ENCODE assay signal across 13 mouse cellular contexts in the genomic region with DNA sequence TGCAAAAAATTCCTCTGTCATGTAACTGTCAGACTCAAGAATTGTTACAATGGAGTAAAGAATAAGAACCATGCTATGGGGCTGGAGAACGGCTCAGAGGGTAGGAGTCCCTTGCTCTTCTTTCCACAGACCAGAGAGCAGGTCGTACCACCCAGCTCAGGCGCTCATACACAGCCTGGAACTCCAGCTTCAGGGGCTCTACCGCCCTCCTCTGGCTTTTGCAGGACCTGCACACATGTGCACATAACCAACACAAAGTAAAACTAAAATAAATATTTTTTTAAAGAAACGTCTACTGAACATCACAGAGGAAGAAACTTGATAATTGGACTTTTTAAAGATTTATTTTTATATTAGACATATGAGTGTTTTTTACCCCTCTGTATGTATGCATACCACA. TPM values are rescaled to one million over a fixed set of nuclear protein-coding genes. Genes with fewer than 3 reads are reported as not detected.
DNase-seq lines count a peak whose midpoint lies in the region; ATAC-seq and TF ChIP-seq lines count a peak whose summit lies in the region.
"Had no signal": no experiment of that assay in that cellular context is flagged by ENCODE, and none has a peak within 500 bp of the region (broad histone marks: within the 10 kb centered on the region; RNA-seq: fewer than 3 reads in every experiment).

No protein-coding gene starts in this region.

- H3K9ac ChIP-seq in liver, embryonic 14.5 days (replicated peaks) = no peak overlapping the region
- H3K9ac ChIP-seq in liver, embryonic 11.5 days (ENCODE audit: low read depth, low read length) = no peak overlapping the region
- no peak overlapping the region for H3K9ac ChIP-seq in CH12.LX (ENCODE audit: insufficient read depth, low read depth)
- no peak overlapping the region for H3K9ac ChIP-seq in forebrain, embryonic 15.5 days (replicated peaks)
- H3K9ac ChIP-seq: liver, embryonic 15.5 days had no signal

- WGBS in heart, embryonic 10.5 days = 77% methylated on average over 5 of the region's 5 CpGs
- 61% methylated on average over 5 of the region's 5 CpGs for WGBS in liver, embryonic 14.5 days (ENCODE audit: insufficient replicate concordance)
- WGBS in liver, embryonic 11.5 days = 73% methylated on average over 5 of the region's 5 CpGs
- 84% methylated on average over 5 of the region's 5 CpGs for WGBS in forebrain, embryonic 15.5 days

- no peak for TF ChIP-seq POLR2A in CH12.LX (IDR thresholded peaks at IDR 0.05; ENCODE audit: low read depth, low read length)

- H3K79me2 ChIP-seq in CH12.LX (replicated peaks; ENCODE audit: control insufficient read depth, extremely low read depth, insufficient read depth, poor library complexity, severe bottlenecking) = no peaks in the 10 kb centered on the region

- H3K9me3 ChIP-seq in heart, embryonic 10.5 days = no peaks in the 10 kb centered on the region
- no peaks in the 10 kb centered on the region for H3K9me3 ChIP-seq in liver, embryonic 14.5 days (ENCODE audit: control insufficient read depth, low read length)
- H3K9me3 ChIP-seq in liver, embryonic 11.5 days (ENCODE audit: control insufficient read depth, low read length) = no peaks in the 10 kb centered on the region
- no peaks in the 10 kb centered on the region for H3K9me3 ChIP-seq in CH12.LX (replicated peaks; ENCODE audit: low read length)
- no peaks in the 10 kb centered on the region for H3K9me3 ChIP-seq in forebrain, embryonic 15.5 days
- H3K9me3 ChIP-seq: liver, embryonic 15.5 days had no signal

- no peaks in the 10 kb centered on the region for H3K27me3 ChIP-seq in heart, embryonic 10.5 days (ENCODE audit: insufficient read depth, poor library complexity, severe bottlenecking)
- H3K27me3 ChIP-seq in liver, embryonic 14.5 days (ENCODE audit: control insufficient read depth, insufficient read depth, low read length) = peaks cover 12% of the 10 kb centered on the region
- H3K27me3 ChIP-seq in liver, embryonic 11.5 days (replicated peaks; ENCODE audit: control insufficient read depth, insufficient read depth, low read length) = peaks cover 11% of the 10 kb centered on the region
- no peaks in the 10 kb centered on the region for H3K27me3 ChIP-seq in CH12.LX (replicated peaks)
- no peaks in the 10 kb centered on the region for H3K27me3 ChIP-seq in forebrain, embryonic 15.5 days

- peak; percentile 34; the same call in 1 of the 2 replicates for TF ChIP-seq CTCF in liver, embryonic 14.5 days (IDR thresholded peaks at IDR 0.05; ENCODE audit: low read depth)
- peak; percentile 7 to 54; a peak in 2 of 4 replicates for TF ChIP-seq CTCF in CH12.LX (conservative IDR thresholded peaks at IDR 0.05 in 1 of 2, IDR thresholded peaks at IDR 0.05 in 1 of 2; ENCODE audit: low read depth in 2 of 2, low read length in 2 of 2)

- dilution Hi-C loops in CH12.LX (cut with MboI; ENCODE audit: extremely low pct_ligation_motif_present, extremely low pct_unique_long_range_greater_than_20kb, low sequenced_read_pairs) = no loop called here

- TF ChIP-seq EP300 in liver, embryonic 14.5 days (IDR thresholded peaks at IDR 0.05; ENCODE audit: low read depth) = no peak
- no peak for TF ChIP-seq EP300 in CH12.LX (IDR thresholded peaks at IDR 0.05; ENCODE audit: low read length)

- H3K4me1 ChIP-seq in heart, embryonic 10.5 days = peaks cover 5% of the 10 kb centered on the region
- no peaks in the 10 kb centered on the region for H3K4me1 ChIP-seq in liver, embryonic 14.5 days (replicated peaks; ENCODE audit: control insufficient read depth in 2 of 2, insufficient read depth in 2 of 2, low read length in 1 of 2)
- no peaks in the 10 kb centered on the region; the same call in 1 of the 2 replicates for H3K4me1 ChIP-seq in liver, embryonic 11.5 days (replicated peaks; ENCODE audit: control insufficient read depth, insufficient read depth, low read length)
- H3K4me1 ChIP-seq in CH12.LX (ENCODE audit: control insufficient read depth in 1 of 2, insufficient read depth in 2 of 2) = peaks cover 0 to 6% of the 10 kb centered on the region in 2 experiments; a peak in 1 of 4 replicates
- peaks cover 4% of the 10 kb centered on the region; the same call in 1 of the 2 replicates for H3K4me1 ChIP-seq in forebrain, embryonic 15.5 days
- H3K4me1 ChIP-seq: liver, embryonic 15.5 days had no signal

- in situ Hi-C loops in CH12.LX (cut with MboI; ENCODE audit: low pct_ligation_motif_present, low pct_unique_long_range_greater_than_20kb, low sequenced_read_pairs) = no loop called here

- no peak overlapping the region for H3K4me3 ChIP-seq in heart, embryonic 10.5 days
- H3K4me3 ChIP-seq in liver, embryonic 14.5 days (ENCODE audit: insufficient read depth in 1 of 2, low read depth in 2 of 2, low read length in 2 of 2) = no peak overlapping the region
- no peak overlapping the region for H3K4me3 ChIP-seq in liver, embryonic 11.5 days (ENCODE audit: low read depth, low read length)
- H3K4me3 ChIP-seq in CH12.LX (replicated peaks in 1 of 3; ENCODE audit: low read depth in 2 of 3, low read length in 2 of 3, poor library complexity in 1 of 3) = no peak overlapping the region
- no peak overlapping the region for H3K4me3 ChIP-seq in forebrain, embryonic 15.5 days
- H3K4me3 ChIP-seq: liver, embryonic 15.5 days had no signal

- no peak overlapping the region for H3K4me2 ChIP-seq in liver, embryonic 14.5 days (ENCODE audit: low read depth)
- H3K4me2 ChIP-seq in liver, embryonic 11.5 days = no peak overlapping the region
- H3K4me2 ChIP-seq in CH12.LX (ENCODE audit: insufficient read depth, low read depth, poor library complexity, severe bottlenecking) = no peak overlapping the region
- no peak overlapping the region for H3K4me2 ChIP-seq in forebrain, embryonic 15.5 days (replicated peaks)
- H3K4me2 ChIP-seq: liver, embryonic 15.5 days had no signal

- no peak for ATAC-seq in liver, embryonic 14.5 days (ENCODE audit: insufficient read depth)
- no peak for ATAC-seq in liver, embryonic 11.5 days (replicated peaks; ENCODE audit: low FRiP score)
- ATAC-seq in forebrain, embryonic 15.5 days (replicated peaks) = no peak
- no peak for ATAC-seq in CD4-positive, CD25-positive, alpha-beta regulatory T cell, adult 4 months

- peak overlapping the region; percentile 91; the same call in 1 of the 2 replicates for H3K27ac ChIP-seq in heart, embryonic 10.5 days
- H3K27ac ChIP-seq in liver, embryonic 14.5 days = no peak overlapping the region
- no peak overlapping the region for H3K27ac ChIP-seq in liver, embryonic 11.5 days (ENCODE audit: low read depth, low read length)
- no peak overlapping the region for H3K27ac ChIP-seq in CH12.LX (ENCODE audit: insufficient read depth, low read depth)
- no peak overlapping the region for H3K27ac ChIP-seq in forebrain, embryonic 15.5 days (replicated peaks)

- peaks cover 9% of the 10 kb centered on the region; the same call in 1 of the 2 replicates for H3K36me3 ChIP-seq in heart, embryonic 10.5 days
- no peaks in the 10 kb centered on the region for H3K36me3 ChIP-seq in liver, embryonic 14.5 days (replicated peaks; ENCODE audit: control insufficient read depth, insufficient read depth, low read depth)
- no peaks in the 10 kb centered on the region for H3K36me3 ChIP-seq in liver, embryonic 11.5 days (ENCODE audit: control insufficient read depth, insufficient read depth, low read length)
- no peaks in the 10 kb centered on the region for H3K36me3 ChIP-seq in CH12.LX (replicated peaks in 1 of 2; ENCODE audit: control insufficient read depth in 1 of 2, insufficient read depth in 1 of 2, low read length in 1 of 2)
- no peaks in the 10 kb centered on the region for H3K36me3 ChIP-seq in forebrain, embryonic 15.5 days
- H3K36me3 ChIP-seq: liver, embryonic 15.5 days had no signal

- no peak for DNase-seq in heart, embryonic 10.5 days (ENCODE audit: low spot score)
- DNase-seq in heart, postnatal 4 days = no peak
- DNase-seq in liver, embryonic 14.5 days (ENCODE audit: low read depth in 3 of 3, low spot score in 3 of 3) = no peak
- DNase-seq in liver, embryonic 11.5 days (ENCODE audit: low spot score) = no peak
- peak; percentile 19 for DNase-seq in CH12.LX (ENCODE audit: extremely low read depth)
- peak; percentile 5 for DNase-seq in induced T-regulatory cell, adult 2 months (ENCODE audit: low read depth)
- DNase-seq: cerebellum, postnatal 36 days; right cerebral cortex, postnatal 4 days had no signal

- peak; percentile 46 for TF ChIP-seq RAD21 in CH12.LX (IDR thresholded peaks at IDR 0.05; ENCODE audit: low read depth, low read length)

TF ChIP-seq in CH12.LX, 34 proteins besides CTCF, POLR2A, EP300 and RAD21:
- TF ChIP-seq SMC3 (IDR thresholded peaks at IDR 0.05; ENCODE audit: low read depth, low read length) (peak; percentile 41), GABPA (IDR thresholded peaks at IDR 0.05; ENCODE audit: insufficient replicate concordance, low read depth, low read length) (no peak)
TF ChIP-seq in CH12.LX: peak in this region for 1.

RNA-seq across cellular contexts. Expression of a gene that starts 1.6 kb away (rescaled TPM):
- 31.3 and 46.9 TPM in 2 replicates for polyA plus RNA-seq in heart, embryonic 10.5 days (2016; fragmentation: Nextera tagmentation; extraction: Ambion mirVana)
- 100 to 1,000 TPM in 1 of 2 experiments, 10 to 100 TPM in 1; 80.2 to 102 TPM for total RNA-seq in heart, postnatal 4 days (2021)
- polyA plus RNA-seq in liver, embryonic 14.5 days (2012; rRNA removed) = 0.51 and 0.65 TPM in 2 replicates
- 0.78 and 1.1 TPM in 2 replicates for polyA plus RNA-seq in liver, embryonic 14.5 days (2014; fragmentation: Nextera tagmentation; extraction: Ambion mirVana)
- polyA plus RNA-seq in liver, embryonic 11.5 days (2014; fragmentation: Nextera tagmentation; extraction: Ambion mirVana) = 2.1 and 2.9 TPM in 2 replicates
- total RNA-seq in CH12.LX (2012; rRNA removed) (not detected in 2 replicates), CH12.LX (2014; rRNA removed) (not detected in 2 replicates)
- polyA plus RNA-seq in CH12.LX (2012; ENCODE audit: insufficient read length, low read depth) = not detected in 2 replicates
- polyA plus RNA-seq in forebrain, embryonic 15.5 days (2015; fragmentation: Nextera tagmentation; extraction: Ambion mirVana) = 6.3 and 8.2 TPM in 2 replicates
- not detected for polyA plus RNA-seq in CD4-positive, CD25-positive, alpha-beta regulatory T cell, adult 4 months (2017; shearing (Covaris generic))
- total RNA-seq: hematopoietic stem cell, adult 5-6 weeks; neutrophil, adult 5-6 weeks had no signal

Comparison
In these comparisons a context has a peak if more than half of its experiments do, and no peak if none do; other contexts are left out.
1. DNase-seq: peak in CH12.LX (single experiment) and induced T-regulatory cell, adult 2 months (single experiment); none in heart, embryonic 10.5 days (single experiment), heart, postnatal 4 days (single experiment), liver, embryonic 14.5 days (0 of 3) and liver, embryonic 11.5 days (single experiment).